Mouse (Mus musculus): ENCODE results near the gene Cass4. TPM values are rescaled to one million over a fixed set of nuclear protein-coding genes. Genes with fewer than 3 reads are reported as not detected.

The Cass4 gene
- polyA plus RNA-seq (2016; fragmentation: Nextera tagmentation; extraction: Ambion mirVana), result 0.28 and 0.36 TPM in 2 replicates

DNA sequence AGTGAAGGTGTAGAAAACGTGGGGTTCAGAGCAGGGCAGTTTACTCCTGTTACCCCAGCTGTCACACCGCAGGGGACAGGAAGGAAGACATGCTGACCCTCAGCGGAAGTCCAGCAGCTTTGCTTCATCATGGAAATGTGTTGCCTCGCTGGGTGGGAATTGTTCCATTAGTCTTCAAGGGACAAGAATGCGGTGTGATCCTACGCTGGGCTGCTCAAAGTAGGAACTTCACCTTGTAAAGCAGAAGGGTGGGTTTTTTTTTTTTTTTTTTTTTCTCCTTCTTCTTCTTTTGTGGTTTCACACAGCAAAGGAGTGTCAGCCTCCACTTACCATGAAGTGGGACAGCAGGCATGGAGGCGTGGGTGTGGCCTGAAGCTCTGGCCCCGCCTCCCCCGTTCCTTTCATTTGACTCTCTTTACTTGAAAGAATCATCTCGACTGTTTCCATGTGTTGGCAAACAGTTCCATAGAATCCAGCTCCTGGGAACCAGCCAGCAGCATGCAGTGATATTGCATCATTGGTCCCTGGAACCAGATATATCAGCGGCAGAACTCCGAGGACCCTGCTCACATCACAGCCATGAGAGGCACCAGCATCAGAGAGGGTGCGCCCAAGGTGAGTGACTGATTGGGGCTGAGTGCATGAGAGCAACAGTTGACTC lies at the start of gene Cass4:
Cass4 (plus strand) TSS at position 404 of the 661 bp plus-strand sequence.
- 0 out of 2 replicates have a peak, but pooled peaks cover 5% of the 10 kb centered on the region for H3K4me1 ChIP-seq (replicated peaks)
- no peaks in the 10 kb centered on the region for H3K9me3 ChIP-seq (replicated peaks)
- H3K9ac ChIP-seq, result no peak within 1 kb of the TSS
- ATAC-seq (ENCODE audit: insufficient number of reproducible peaks, low FRiP score), result no peak; the same call in 1 of the 2 replicates
- no peak within 1 kb of the TSS for H3K27ac ChIP-seq (ENCODE audit: poor library complexity, severe bottlenecking)
- H3K36me3 ChIP-seq, result no peaks in the 10 kb centered on the region
- 19% methylated on average over 13 of the region's 13 CpGs for WGBS
- no peak within 1 kb of the TSS for H3K4me3 ChIP-seq
- H3K4me2 ChIP-seq, result peak within 1 kb of the TSS; percentile 42
- H3K27me3 ChIP-seq (replicated peaks), result peaks cover 3% of the 10 kb centered on the region

GRCm38 (mm10) chr2:172344669-172345068 lies 48.9 kb upstream of the Cass4 start:
- H3K27me3 ChIP-seq (replicated peaks), result no peaks in the 10 kb centered on the region
- no peaks in the 10 kb centered on the region for H3K36me3 ChIP-seq
- ATAC-seq (ENCODE audit: insufficient number of reproducible peaks, low FRiP score), result no peak
- WGBS, result 34% methylated on average over 5 of the region's 5 CpGs
- H3K4me1 ChIP-seq (replicated peaks), result peaks cover 38% of the 10 kb centered on the region
- peak overlapping the region; percentile 91 for H3K4me2 ChIP-seq
- H3K4me3 ChIP-seq, result peak overlapping the region; percentile 77
- peak overlapping the region; percentile 26; the same call in 1 of the 2 replicates for H3K27ac ChIP-seq (ENCODE audit: poor library complexity, severe bottlenecking)
- H3K9ac ChIP-seq, result 0 out of 2 replicates have a peak overlapping the region, but pooled peaks have one; percentile 20
- 0 out of 2 replicates have a peak, but pooled peaks cover 4% of the 10 kb centered on the region for H3K9me3 ChIP-seq (replicated peaks)

DNA sequence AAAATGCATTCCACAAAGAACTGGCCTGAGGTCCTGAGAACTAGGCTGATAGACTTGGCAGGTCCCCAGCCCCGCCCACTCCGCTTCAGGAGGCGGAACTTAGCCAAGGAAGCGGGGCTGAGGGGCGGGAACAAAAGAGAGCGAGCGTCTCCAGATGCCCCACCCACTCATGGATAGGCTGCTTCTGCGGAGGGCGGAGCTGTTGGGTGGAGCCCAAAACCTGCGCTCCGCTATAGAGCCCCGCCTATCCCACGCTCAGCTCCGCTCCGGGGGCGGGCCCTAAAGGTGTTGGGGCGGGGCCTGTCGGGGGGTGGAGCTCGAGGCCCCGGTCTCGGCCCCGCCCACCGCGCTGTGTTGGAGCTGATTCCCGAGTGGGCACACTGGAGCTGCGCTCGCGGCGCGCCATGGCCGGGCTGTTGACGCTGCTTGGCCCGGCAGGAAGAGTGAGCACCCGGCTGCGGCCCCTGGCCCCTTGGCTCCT lies 48.3 kb upstream of the Cass4 start, which contains the start of gene Fam210b:
Fam210b (plus strand) TSS at position 308 of the 481 bp plus-strand sequence.
- Histone ChIP-seq H3K9me3 (replicated peaks) (0 out of 2 replicates have a peak, but pooled peaks cover 4% of the 10 kb centered on the region), H3K4me1 (replicated peaks) (peaks cover 38% of the 10 kb centered on the region), H3K4me3 (peak within 1 kb of the TSS; percentile 77), H3K36me3 (no peaks in the 10 kb centered on the region), H3K27ac (ENCODE audit: poor library complexity, severe bottlenecking) (peak within 1 kb of the TSS; percentile 61), H3K27me3 (replicated peaks) (no peaks in the 10 kb centered on the region), H3K4me2 (peak within 1 kb of the TSS; percentile 91), H3K9ac (peak within 1 kb of the TSS; percentile 83)
- under 1% methylated on average over 32 of the region's 35 CpGs for WGBS
- ATAC-seq (ENCODE audit: insufficient number of reproducible peaks, low FRiP score), result peak; percentile 93

GRCm38 (mm10) chr2:172346034-172346929 lies 47.3 kb upstream of the Cass4 start:
- no peaks in the 10 kb centered on the region for H3K27me3 ChIP-seq (replicated peaks)
- peaks cover 42% of the 10 kb centered on the region for H3K4me1 ChIP-seq (replicated peaks)
- ATAC-seq (ENCODE audit: insufficient number of reproducible peaks, low FRiP score), result no peak
- peak overlapping the region; percentile 61 for H3K27ac ChIP-seq (ENCODE audit: poor library complexity, severe bottlenecking)
- peak overlapping the region; percentile 91 for H3K4me2 ChIP-seq
- H3K9ac ChIP-seq, result peak overlapping the region; percentile 83
- 0 out of 2 replicates have a peak, but pooled peaks cover 4% of the 10 kb centered on the region for H3K9me3 ChIP-seq (replicated peaks)
- peak overlapping the region; percentile 77 for H3K4me3 ChIP-seq
- WGBS, result 9% methylated on average over 31 of the region's 31 CpGs
- no peaks in the 10 kb centered on the region for H3K36me3 ChIP-seq

DNA sequence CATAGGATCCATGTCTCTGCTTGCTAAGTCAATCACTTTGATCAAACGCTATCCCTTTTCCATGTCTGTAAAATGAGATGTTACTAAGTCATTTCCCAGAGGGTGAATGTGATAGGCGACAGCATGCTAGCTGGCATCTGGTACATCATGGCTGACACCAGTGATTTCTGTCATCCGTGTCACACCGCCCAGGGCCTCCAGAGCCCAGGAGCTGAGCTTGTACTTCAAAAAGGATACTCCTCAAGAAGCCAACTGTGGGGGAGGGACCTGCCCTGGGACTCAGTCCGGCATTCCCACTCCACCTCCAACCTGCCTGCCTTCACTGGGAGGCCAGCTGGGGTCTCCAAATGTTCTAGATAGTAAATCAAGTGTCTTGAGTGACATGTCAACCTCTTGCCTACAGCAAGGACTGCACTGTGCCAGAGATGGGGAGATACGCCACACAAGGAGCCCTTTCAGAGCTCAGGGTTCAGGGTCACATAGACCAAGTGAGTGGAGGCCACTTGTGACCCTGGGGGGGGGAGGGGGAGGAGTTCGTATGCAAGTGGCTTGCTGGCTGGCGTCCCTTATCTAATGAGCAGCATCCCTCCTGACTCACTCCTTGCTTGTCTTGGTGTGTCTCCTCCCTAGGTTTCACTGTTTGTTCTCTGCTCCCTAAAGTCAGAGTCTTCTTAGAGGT lies 46.5 kb upstream of the Cass4 start:
- Histone ChIP-seq H3K4me3 (peak overlapping the region; percentile 77), H3K4me2 (peak overlapping the region; percentile 91), H3K9ac (peak overlapping the region; percentile 83; the same call in 1 of the 2 replicates), H3K27ac (ENCODE audit: poor library complexity, severe bottlenecking) (peak overlapping the region; percentile 76), H3K36me3 (no peaks in the 10 kb centered on the region), H3K4me1 (replicated peaks) (peaks cover 42% of the 10 kb centered on the region), H3K9me3 (replicated peaks) (0 out of 2 replicates have a peak, but pooled peaks cover 4% of the 10 kb centered on the region), H3K27me3 (replicated peaks) (no peaks in the 10 kb centered on the region)
- 49% methylated on average over 8 of the region's 8 CpGs for WGBS
- peak; percentile 66 for ATAC-seq (ENCODE audit: insufficient number of reproducible peaks, low FRiP score)

DNA sequence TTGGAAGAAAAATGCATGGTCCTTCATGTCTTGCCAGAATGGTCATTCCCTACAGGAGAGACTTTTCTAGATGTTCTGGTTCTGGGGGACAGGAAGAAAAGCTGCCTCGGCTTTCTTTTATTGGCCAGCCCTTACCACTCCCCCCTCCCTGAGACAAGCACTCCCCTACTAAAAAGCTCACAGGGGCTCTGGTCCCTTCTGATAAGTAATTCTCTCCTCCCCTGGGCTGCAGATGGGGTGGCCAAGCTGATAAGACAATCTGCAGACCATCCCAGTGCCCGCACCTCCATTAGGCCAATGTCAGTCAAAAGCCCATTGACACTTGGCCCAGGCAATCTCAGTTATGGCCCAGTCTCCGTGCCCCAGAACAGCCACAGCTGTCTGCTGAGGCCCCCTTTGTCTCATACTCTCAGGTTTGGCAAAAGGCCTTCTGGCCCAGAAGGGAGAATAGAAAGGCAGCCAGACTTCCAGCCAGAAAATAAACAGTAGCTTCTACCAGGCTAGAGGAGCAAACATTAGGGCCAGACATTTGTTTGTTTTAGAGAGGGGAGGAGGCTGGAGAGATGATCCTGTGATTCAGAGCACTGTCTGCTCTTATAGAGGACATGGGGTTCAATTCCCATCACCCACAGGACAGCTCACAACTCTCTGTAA lies 45.2 kb upstream of the Cass4 start:
- H3K36me3 ChIP-seq, result peaks cover 12% of the 10 kb centered on the region; the same call in 1 of the 2 replicates
- ATAC-seq (ENCODE audit: insufficient number of reproducible peaks, low FRiP score), result peak; percentile 57
- H3K27ac ChIP-seq (ENCODE audit: poor library complexity, severe bottlenecking), result peak overlapping the region; percentile 76
- no peaks in the 10 kb centered on the region for H3K27me3 ChIP-seq (replicated peaks)
- 0 out of 2 replicates have a peak overlapping the region, but pooled peaks have one; percentile 39 for H3K9ac ChIP-seq
- peak overlapping the region; percentile 91 for H3K4me2 ChIP-seq
- WGBS, result 22% methylated on average over 3 of the region's 3 CpGs
- peaks cover 42% of the 10 kb centered on the region for H3K4me1 ChIP-seq (replicated peaks)
- H3K9me3 ChIP-seq (replicated peaks), result 0 out of 2 replicates have a peak, but pooled peaks cover under 1% of the 10 kb centered on the region
- H3K4me3 ChIP-seq, result peak overlapping the region; percentile 24; the same call in 1 of the 2 replicates

GRCm38 (mm10) chr2:172349776-172350175 lies 43.8 kb upstream of the Cass4 start:
- Histone ChIP-seq H3K4me1 (replicated peaks) (peaks cover 37% of the 10 kb centered on the region), H3K9me3 (replicated peaks) (no peaks in the 10 kb centered on the region), H3K4me3 (no peak overlapping the region), H3K9ac (no peak overlapping the region), H3K36me3 (peaks cover 23% of the 10 kb centered on the region), H3K4me2 (peak overlapping the region; percentile 47), H3K27me3 (replicated peaks) (no peaks in the 10 kb centered on the region), H3K27ac (ENCODE audit: poor library complexity, severe bottlenecking) (no peak overlapping the region)
- ATAC-seq (ENCODE audit: insufficient number of reproducible peaks, low FRiP score), result no peak
- 72% methylated on average over 14 of the region's 14 CpGs for WGBS

- H3K9ac ChIP-seq, result no peak overlapping the region
- peak overlapping the region; percentile 8 for H3K4me2 ChIP-seq
- no peaks in the 10 kb centered on the region for H3K9me3 ChIP-seq (replicated peaks)
- ATAC-seq (ENCODE audit: insufficient number of reproducible peaks, low FRiP score), result no peak
- H3K4me1 ChIP-seq (replicated peaks), result peaks cover 35% of the 10 kb centered on the region
- H3K36me3 ChIP-seq, result peaks cover 33% of the 10 kb centered on the region
- H3K27me3 ChIP-seq (replicated peaks), result no peaks in the 10 kb centered on the region
- no peak overlapping the region for H3K4me3 ChIP-seq
- WGBS, result 46% methylated on average over 8 of the region's 8 CpGs
- H3K27ac ChIP-seq (ENCODE audit: poor library complexity, severe bottlenecking), result no peak overlapping the region
Observed at GRCm38 (mm10) chr2:172350773-172351172, 42.8 kb upstream of the Cass4 start.

DNA sequence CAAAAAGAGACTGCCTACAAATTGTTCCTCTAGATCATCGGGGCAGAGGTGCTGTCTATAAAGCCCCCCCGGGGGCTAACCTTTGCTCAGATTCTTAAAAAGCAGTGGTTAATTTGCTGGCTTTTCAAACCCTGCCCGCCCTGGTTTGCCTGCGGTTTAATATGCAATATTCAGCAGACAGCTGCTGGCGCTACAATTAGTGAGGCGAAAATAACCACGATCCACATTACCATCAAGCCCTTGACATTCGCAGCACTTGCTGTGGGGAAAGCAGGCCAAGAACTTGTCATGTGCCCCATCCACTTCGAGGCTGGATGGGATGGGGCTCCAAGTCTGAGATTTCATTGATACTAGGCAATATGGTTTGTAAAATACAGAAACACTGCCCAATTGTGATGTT lies 40.4 kb upstream of the Cass4 start:
- 87% methylated on average over 9 of the region's 9 CpGs for WGBS
- peaks cover 57% of the 10 kb centered on the region for H3K36me3 ChIP-seq

GRCm38 (mm10) chr2:172354761-172355160 lies 38.8 kb upstream of the Cass4 start:
- no peak overlapping the region for H3K9ac ChIP-seq

More for the DNA sequence above, 40.4 kb upstream of the Cass4 start:
- Histone ChIP-seq H3K27me3 (replicated peaks) (no peaks in the 10 kb centered on the region), H3K9ac (no peak overlapping the region), H3K4me1 (replicated peaks) (peaks cover 17% of the 10 kb centered on the region), H3K4me3 (no peak overlapping the region), H3K4me2 (no peak overlapping the region), H3K27ac (ENCODE audit: poor library complexity, severe bottlenecking) (no peak overlapping the region), H3K9me3 (replicated peaks) (no peaks in the 10 kb centered on the region)
- ATAC-seq (ENCODE audit: insufficient number of reproducible peaks, low FRiP score), result no peak

More at GRCm38 (mm10) chr2:172354761-172355160, 38.8 kb upstream of the Cass4 start:
- Histone ChIP-seq H3K9me3 (replicated peaks) (no peaks in the 10 kb centered on the region), H3K4me3 (no peak overlapping the region), H3K27ac (ENCODE audit: poor library complexity, severe bottlenecking) (no peak overlapping the region), H3K4me1 (replicated peaks) (0 out of 2 replicates have a peak, but pooled peaks cover 5% of the 10 kb centered on the region), H3K36me3 (peaks cover 73% of the 10 kb centered on the region), H3K27me3 (replicated peaks) (no peaks in the 10 kb centered on the region), H3K4me2 (no peak overlapping the region)
- ATAC-seq (ENCODE audit: insufficient number of reproducible peaks, low FRiP score), result no peak
- WGBS, result 88% methylated on average over 9 of the region's 9 CpGs
